Mouse (Mus musculus) MN1 (cell line): ENCODE measurements around the gene Immp2l.

Source experiments
- DNase-seq: peaks from one replicate; pipeline ENCODE4 v3.0.0-alpha.2; 2016; ENCODE audit warnings: low spot score

Immp2l gene

GRCm38 (mm10) chr12:41185060-41185459, 161.2 kb downstream of the Immp2l start:
- DNase-seq, result no peak

GRCm38 (mm10) chr12:41185509-41185908, 161.6 kb downstream of the Immp2l start:
- no peak for DNase-seq

GRCm38 (mm10) chr12:41192829-41193228, 168.9 kb downstream of the Immp2l start:
- DNase-seq, result no peak

- DNase-seq, result no peak
Measured at GRCm38 (mm10) chr12:41196374-41196773, 172.5 kb downstream of the Immp2l start.

- DNase-seq, result no peak
Measured at GRCm38 (mm10) chr12:41215186-41215585, 191.3 kb downstream of the Immp2l start.

GRCm38 (mm10) chr12:41221893-41222292, 198.0 kb downstream of the Immp2l start:
- no peak for DNase-seq

- DNase-seq, result no peak
Measured at GRCm38 (mm10) chr12:41223686-41224085, 199.8 kb downstream of the Immp2l start.

GRCm38 (mm10) chr12:41224538-41224937, 200.6 kb downstream of the Immp2l start:
- peak; percentile 21 for DNase-seq

GRCm38 (mm10) chr12:41231966-41232365, 208.1 kb downstream of the Immp2l start:
- DNase-seq, result peak; percentile 58

GRCm38 (mm10) chr12:41237880-41238279, 214.0 kb downstream of the Immp2l start:
- no peak for DNase-seq

- no peak for DNase-seq
Measured at GRCm38 (mm10) chr12:41241221-41241620, 217.3 kb downstream of the Immp2l start.

- no peak for DNase-seq
Measured at GRCm38 (mm10) chr12:41248254-41248653, 224.4 kb downstream of the Immp2l start.

- no peak for DNase-seq
Measured at GRCm38 (mm10) chr12:41250123-41250522, 226.2 kb downstream of the Immp2l start.

- no peak for DNase-seq
Measured at GRCm38 (mm10) chr12:41257905-41258304, 234.0 kb downstream of the Immp2l start.

- no peak for DNase-seq
Measured at GRCm38 (mm10) chr12:41259608-41260007, 235.7 kb downstream of the Immp2l start.

- DNase-seq, result no peak
Measured at GRCm38 (mm10) chr12:41274136-41274535, 250.2 kb downstream of the Immp2l start.

GRCm38 (mm10) chr12:41275361-41275760, 251.5 kb downstream of the Immp2l start:
- DNase-seq, result peak; percentile 16

GRCm38 (mm10) chr12:41277896-41278295, 254.0 kb downstream of the Immp2l start:
- no peak for DNase-seq

GRCm38 (mm10) chr12:41289047-41289446, 265.2 kb downstream of the Immp2l start:
- no peak for DNase-seq

- no peak for DNase-seq
Measured at GRCm38 (mm10) chr12:41307015-41307414, 283.1 kb downstream of the Immp2l start.

- no peak for DNase-seq
Measured at GRCm38 (mm10) chr12:41308726-41309680, 285.1 kb downstream of the Immp2l start.

GRCm38 (mm10) chr12:41313391-41313790, 289.5 kb downstream of the Immp2l start:
- DNase-seq, result no peak

- DNase-seq, result no peak
Measured at GRCm38 (mm10) chr12:41314811-41315461, 291.0 kb downstream of the Immp2l start.
